Mouse (Mus musculus) megakaryocyte, adult 5-6 weeks (primary cell): ENCODE measurements around the gene Vtcn1. TPM values are rescaled to one million over a fixed set of nuclear protein-coding genes. Genes with fewer than 3 reads are reported as not detected.

ENCODE experiments used
- ATAC-seq: 2 replicates; pipeline ENCODE4 v1.8.0; 2016; ENCODE audit warnings: mild to moderate bottlenecking, inconsistent platforms; ENCODE audit not compliant: poor library complexity, severe bottlenecking
- total RNA-seq, 2 experiments: library from RNA; stranded (forward) in 1 of 2; stranded (reverse) in 1 of 2; fragments of 153-499, 151-499 nt in 1 of 2; fragments of 221-1000, 200-1000 nt in 1 of 2; gene quantifications; 2 replicates each; pipeline versions ENCODE4 v1.2.3 to v1.2.4; 2015 to 2017

Gene Vtcn1
- total RNA-seq, 2 experiments from 2014 or later: not detected

DNA sequence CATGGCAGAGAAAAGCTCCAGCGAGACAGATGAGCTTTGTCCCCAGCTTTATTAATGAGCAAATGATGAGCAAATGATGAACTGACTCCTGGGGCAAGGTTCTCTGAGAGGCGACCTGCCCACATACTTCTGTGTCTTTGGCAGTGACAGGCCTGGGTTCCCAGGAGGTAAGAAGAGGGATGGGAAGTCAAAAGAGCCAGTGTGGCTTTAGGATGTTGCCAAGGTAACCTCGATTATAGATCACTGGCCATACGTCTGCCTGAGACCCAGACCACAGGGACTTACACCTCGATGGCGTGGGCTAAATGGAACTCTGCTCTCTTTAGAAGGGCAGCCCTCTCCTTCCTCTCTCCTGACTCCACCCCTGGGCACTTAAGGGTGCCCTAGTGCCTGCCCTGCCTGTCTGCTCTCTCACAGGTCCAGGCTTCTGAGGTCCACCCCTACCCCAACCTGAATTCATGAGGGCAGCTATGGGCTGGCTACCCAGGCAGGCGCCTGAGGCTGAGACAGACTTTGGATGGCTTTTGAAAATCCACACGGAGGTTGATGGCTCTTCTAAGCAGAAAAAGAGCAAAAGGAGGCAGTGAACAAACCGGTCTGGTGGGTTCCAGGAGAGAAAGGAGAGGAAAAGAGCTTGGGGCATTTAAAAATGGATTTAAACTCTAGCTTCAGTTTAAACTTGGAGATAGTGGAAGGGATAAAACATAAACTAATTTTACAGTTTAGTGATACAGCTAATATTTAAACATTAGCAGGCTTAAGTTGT is 31.0 kb downstream of the Vtcn1 start:
- ATAC-seq: no peak

DNA sequence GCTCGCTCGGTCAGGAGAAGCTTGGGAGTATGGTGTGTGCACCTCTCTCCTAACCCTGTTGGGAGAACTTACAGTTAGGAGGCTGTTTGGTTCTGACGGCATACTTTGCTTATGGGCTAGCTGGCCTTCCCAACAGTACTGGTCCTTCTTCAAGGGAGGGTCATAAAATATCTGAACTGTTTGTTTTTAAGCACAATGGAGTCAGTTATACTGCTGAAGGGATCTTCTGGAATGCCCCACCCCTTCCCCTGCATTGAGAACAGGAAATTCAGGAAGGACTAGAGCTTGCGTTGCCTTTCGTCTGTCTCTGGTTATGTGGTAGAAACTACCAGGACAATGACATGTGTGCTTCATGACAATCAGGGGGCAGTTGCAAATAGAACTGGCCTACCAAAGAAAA is 31.9 kb downstream of the Vtcn1 start:
- ATAC-seq: no peak

DNA sequence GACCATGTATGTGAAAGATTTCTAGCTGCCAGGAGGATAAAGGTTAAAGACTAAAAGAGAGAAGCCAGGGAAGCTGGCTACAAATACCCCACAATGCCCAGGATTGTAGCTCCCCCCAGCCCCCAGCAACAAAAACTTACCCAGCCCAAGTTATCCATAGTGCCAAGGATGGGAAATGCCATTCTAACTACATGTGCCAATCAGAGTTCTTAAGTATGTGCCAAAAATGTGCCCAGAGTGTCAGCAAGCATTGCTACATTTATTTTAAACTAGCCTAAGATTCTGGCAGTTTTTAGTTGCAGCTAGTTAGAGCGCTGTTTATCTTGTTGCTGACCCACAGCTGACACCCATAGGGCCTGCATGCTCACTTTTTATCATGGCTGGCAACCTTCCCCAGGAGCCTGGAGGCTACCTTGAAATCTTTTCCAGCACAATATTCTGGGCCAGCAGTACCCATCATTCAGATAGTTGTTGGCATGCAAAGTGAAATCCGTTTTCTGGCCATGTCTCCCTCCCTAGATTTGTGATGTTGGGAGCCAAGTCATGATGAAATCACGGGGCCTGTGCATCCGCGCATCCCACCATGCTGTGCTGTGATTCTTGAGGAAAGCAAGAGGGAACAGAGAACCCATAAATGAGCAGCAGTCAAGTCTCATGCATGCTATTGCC is 33.2 kb downstream of the Vtcn1 start:
- ATAC-seq: no peak

DNA sequence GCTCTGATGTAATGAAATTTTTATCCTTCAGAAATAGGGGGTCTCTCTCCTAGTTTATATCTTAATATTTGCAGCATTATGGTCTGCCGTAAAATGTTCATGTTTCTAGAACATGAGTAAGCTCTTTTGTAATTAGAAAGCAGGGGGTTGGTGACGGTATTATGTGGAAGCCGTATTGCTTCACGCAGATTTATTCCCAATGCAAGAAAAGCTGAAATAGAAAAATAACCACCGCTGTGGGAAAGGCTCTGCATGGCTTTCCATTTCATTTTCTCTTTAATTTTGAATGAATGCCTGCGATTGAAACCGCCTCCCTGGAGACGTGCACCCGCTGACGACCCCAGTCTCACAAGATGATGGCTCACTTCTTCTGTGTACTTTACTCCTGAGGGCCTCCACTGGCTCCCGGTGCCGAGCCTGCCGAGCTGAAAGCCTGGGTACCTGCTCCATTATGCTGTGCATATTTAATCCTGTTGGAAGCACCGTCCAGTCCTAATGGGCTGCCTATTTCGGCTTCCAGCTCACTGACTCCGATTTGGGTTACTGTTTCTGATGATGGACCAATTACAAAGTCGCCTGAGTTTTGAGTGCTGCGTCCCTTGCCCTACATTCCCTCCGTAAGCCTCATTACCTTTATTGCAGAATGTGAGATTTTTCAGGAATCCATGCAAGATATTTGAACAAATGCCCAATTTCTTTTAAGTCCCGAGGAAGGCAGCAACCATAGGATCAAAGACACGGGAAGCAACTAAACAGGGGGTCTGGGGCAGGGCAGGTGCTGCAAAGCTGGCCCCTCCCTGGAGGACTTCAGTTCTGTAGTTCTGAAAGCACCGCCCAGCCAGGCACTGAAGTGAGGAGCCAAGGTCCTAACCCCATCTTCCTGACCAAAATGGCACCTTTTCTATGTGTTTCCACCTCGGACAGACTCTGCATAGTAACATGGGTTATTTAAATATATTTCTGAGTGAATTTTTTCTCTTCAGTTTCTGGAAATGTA is 36.3 kb downstream of the Vtcn1 start:
- no peak for ATAC-seq

DNA sequence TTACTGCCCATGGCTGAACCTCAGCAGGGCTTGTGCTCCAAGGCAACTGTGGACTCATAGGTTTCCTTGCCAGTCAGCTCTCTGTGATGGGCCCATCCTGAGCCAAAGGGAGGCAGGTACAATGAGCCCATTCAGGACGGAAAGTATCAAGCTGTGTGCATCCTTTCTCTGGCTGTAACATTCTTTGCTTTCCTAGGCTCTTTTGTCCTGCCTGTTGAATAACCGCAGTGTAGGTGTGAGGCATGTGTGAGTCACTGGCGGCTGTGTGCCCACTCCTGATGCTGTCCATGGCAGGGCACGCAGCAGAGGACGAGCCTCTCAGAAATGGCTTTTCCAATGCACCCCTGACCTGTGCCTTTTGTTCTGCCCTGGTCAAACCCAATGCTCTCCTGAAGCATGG is 41.7 kb downstream of the Vtcn1 start:
- ATAC-seq: no peak

DNA sequence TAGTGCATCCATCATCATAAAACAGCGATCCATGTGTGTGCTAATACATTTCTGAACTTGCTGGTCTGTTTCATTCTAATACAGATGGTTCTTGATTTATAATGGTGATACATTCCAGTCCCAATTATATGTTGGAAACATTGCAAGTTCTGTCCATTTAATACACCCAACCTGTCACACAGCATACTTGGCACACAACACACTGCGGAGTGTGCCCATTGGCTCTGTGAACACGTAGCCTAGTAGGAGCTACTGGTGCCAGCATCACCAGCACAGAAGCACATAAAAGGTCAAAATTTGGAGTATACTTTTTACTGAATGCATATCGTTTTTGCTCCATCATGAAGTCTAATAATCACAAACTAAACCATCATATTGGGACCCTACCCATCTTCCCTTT is 51.8 kb downstream of the Vtcn1 start:
- ATAC-seq: no peak

DNA sequence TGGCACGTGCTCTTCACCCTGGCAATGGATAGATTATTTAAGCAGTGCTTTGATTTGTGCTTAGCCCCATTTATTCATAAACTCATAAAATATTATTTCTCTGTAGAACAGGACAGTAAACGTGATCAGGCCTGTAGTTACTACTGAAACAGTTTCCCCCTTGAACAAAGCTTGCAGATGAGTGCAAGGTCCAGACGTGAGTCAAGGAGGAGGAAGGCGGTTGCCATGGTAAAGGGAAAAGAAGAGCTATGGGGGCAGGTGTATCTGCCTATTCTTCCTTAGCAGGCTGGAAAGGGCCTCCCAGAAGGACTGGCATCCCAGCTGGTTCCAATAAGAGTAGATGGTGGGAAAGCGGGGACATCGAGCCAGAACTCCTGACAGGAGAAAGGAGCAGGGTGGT is 56.1 kb downstream of the Vtcn1 start:
- no peak for ATAC-seq

DNA sequence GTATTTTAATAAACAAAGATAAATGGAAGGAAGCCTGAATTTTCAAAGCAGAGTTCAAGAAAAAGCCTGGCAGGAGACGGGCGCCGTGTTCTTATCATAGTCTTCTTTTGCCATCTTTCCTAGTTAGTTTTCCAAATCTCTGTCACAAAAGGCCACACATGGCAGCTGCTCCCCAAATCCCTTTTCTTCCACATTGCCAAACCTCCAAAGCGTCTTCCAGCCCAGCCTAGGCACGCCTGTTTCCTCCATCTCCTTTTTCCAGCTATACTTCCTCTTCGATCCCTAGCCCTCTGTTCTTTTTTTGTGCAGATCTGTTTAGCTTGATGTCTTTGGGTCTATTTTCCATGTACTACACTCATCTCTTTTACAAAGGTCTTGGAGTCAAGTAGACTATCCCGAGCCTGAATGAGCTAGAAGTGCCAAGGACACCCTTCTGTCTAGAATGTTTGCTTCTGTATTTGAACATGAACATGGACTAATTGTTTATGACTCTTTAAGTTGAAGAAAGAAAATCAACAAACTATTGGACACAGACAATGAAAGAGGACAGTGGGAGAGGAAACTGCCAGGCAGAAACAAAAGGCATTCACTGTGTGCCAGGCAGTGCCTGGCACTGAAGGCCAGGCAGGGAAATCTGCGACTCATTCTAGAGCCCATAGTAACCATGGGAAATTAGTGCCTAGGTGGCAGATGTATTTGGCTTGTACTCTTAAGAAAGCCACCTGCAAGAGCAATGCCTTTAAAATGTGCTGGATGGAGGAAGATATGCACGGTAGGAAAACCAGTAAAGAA is 56.8 kb downstream of the Vtcn1 start:
- no peak for ATAC-seq

DNA sequence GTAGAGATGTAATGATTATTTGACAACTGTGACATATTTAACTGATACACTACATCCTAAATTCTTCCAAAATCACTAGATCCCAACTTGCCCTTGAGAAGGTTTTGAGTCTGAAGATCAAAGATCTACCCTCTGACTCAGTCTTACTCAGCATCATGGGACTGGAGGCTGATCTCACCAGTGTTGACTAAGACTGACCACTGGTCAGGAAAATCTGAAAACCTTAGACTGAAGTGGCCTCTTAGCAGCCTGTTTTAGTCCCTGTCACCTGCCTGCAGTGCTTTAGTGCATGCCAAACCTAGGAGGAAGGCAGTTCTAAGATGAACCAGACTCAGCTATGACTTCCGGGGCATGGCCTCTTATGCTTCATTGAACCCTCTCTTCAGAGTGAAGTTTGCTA is 64.0 kb downstream of the Vtcn1 start:
- no peak for ATAC-seq

DNA sequence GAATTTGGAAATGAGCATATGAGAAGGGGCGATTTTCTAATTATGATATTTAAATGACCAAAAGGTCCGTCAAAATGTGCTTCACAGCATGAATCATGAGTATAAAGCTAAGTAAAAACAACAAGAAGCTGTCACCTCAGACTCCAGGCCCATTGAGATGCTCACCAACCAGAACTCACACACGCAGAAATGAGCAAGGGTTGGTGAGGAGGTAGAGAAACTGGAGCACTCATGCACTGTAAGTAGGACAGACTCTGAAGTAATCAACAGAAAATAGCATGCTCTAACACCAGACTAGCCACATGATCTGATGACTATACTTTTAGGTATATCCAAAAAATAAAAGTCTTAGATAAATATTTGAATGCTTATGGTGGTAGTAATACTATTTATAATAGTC is 65.1 kb downstream of the Vtcn1 start:
- ATAC-seq: no peak

DNA sequence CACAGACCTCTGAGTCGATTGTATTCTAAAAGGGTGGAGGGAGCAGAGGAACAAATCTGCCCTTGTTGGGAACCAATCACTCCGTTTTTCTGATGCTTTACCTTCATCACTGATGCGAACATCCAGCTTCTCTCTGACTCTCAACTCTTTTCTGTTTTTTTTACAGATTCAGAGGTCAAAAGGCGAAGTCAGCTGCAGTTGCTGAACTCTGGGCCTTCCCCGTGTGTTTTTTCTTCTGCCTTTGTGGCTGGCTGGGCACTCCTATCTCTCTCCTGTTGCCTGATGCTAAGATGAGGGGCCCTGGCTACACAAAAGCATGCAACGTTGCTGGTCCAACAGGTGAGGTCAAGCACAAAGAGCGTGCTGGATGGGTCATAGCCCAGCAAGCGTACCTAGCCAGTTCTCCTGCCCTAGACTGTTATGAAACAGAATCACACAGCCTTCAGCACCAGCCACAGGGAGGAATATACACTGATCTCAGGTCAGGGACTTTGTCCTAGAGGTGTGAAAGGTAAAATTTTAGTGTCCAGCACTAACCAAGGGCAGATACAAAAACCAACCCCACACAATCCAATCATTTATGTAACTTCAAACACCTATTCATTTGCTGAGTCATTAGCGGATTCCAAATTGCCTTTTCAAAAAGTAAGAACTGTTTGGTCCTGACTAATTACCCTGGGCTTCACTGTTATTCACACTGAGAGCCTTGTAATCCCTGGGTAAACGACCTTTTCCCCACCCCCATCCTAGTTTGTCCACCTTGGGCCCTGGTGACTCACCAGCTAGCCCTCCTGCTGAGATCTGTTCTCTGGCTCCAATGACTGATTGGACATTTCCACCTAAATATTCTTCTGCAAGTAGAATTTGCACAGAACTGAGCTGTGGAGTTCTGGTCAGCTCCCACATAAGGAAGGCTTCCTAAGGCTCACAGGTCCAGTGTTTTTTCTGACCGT is 67.4 kb downstream of the Vtcn1 start:
- ATAC-seq: no peak

DNA sequence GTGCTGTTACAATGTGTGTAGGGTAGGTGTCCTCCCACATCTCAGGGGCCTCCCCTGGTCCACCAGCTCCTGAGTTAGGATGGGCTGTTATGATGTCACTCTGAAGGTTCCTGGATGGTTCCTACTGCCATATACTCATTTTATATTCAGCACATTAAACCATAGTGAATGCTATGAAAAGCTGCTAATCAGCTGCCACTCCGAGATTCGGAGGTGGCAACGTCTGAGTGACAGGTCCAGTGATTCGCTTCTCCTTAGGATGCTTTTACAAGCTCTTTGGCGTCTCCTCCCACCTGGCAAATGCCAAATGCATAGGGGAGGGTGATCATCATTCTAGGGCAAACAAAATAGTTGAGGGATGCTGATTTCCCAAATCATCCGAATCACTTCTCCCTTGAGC is 70.2 kb downstream of the Vtcn1 start:
- no peak for ATAC-seq

DNA sequence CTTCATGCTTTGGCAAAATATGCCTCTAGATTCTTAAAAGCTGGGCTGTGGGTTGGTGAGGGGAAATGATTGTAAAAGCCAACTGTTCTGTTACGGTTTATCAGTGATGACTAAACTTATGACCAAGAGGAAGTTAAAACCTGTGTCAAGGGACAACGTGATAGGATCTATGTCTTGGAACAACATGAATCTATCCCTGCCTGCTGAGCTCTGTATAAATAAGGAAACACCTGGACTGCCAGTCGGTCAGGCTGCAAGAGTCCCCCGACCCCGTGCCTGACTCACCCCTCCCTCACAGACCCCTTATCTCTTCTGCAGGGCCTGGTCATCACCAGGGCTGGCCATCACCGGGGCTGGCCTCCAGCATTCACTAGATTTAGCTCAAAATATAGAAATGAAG is 80.9 kb downstream of the Vtcn1 start:
- peak; percentile 49 for ATAC-seq

DNA sequence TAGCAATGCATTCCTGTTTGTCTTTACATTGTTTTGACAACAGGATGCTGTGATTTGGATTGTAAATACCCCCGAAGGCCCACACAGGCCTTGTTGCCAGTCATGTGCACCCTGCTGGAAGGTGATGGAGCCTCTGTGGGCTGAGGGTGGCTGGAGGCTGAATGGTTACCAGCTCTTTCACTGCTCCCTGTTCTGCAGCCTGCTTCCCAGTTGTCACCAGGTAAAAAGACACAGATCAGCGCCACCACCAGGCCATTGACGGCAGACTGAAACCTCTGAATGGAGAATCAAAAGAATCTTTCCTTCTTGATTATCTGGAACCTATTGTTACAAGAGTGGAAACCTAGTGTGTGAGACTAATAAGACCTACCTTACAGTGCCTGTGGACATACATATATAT is 81.7 kb downstream of the Vtcn1 start:
- ATAC-seq: no peak

DNA sequence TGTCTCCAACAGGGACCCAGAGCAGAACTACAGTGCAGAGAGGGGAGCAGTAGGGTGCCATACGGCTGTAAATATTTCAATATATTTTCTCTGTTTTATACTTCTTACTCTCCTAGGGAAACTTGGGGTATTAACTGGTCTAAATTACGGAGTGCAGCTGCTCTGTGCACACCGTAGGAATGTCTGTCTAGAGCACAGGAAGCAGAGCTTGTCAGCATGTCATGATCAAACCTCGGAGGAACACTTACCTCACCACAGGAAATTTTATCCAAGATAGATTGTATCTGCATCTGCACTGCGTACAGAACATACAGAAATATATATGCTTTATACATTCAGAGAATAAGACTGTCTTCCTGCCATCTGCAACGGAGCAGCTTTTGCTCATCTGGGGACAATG is 83.3 kb downstream of the Vtcn1 start:
- 0 out of 2 replicates have a peak, but pooled peaks have one; percentile 20 for ATAC-seq

DNA sequence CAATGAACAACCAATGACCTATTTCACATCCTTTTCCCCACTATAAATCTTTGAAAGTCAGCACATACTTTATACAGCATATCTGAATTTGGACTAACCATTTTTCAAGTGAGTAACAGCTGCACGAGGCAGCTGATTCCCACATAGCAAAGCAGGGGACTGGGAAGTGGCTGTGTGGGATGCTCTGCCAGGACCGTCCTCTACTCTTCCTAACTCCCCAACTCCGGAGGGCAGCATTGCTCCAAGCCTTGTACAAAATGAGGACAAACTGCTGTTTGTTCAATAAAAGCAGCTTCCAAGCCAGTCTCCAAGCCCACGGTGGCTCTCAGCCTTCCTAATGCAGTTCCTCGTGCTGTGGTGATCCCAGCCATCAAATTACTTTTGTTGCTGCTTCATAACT is 85.4 kb downstream of the Vtcn1 start:
- no peak for ATAC-seq

DNA sequence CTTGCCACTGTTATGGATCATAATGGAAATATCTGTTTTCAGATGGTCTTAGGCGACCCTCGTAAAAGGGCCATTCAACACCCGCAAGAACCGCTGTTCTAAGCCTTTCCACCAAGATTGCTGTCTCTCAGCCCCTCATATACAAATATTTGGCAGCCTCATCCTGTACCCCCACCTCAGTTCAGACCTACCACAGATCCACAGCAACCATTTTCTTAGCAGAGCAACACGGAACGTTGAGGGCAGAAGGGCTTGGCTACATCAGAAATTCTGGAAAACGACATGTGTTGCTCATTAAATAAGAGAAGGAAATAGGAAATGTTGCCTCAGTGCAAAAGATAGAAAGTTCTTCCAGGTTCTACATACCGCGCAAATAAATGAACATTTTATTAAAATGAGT is 85.8 kb downstream of the Vtcn1 start:
- no peak for ATAC-seq

DNA sequence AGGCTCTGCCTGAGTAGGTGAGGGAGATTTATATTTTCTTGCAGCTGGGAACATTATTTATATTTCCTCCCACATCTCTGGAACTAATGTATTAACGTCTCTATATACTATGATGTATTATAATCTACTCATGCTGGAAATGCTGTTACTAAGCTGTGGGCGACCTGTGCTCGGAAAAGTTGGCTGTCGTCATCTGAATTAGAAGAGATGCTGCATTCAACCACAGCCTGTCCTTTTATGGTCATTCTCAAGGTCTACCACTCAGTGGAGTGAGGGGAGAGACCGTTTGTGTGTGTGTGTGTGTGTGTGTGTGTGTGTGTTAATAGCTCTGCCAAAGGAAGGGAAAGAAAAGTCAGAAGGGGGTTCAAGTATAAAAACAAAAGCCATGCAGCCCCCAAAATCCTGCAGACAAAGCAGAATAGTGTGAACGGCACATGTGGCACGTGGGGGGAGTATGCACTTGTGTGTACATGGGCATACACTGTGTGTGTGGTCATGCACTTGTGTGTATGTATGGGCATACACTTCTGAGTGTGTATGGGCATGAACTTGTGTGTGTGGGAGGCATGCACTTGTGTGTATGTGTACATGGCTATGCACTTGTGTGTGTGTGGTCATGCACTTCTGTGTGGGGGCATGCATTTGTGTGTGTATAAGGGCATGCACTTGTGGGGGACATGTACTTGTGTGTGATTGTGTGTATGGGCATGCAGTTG is 86.4 kb downstream of the Vtcn1 start:
- no peak for ATAC-seq

DNA sequence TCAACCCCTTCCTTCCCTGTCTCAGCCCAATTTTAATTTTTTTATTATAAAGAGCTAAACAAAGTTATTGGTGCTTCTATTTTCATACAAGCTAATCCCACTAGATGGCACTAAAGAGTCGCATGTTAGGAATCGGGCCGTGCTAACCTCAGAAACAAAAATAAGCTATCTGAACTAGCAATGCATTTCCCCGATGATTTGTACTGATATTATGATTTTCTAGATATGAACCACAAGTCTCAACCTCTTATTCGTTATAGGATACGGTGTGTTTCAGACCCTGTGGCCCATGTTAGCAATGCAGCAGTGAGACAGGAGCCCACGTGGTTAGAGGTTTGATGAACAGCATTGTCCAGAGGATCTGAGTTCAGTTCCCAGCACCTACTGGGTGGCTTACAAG is 91.6 kb downstream of the Vtcn1 start:
- ATAC-seq: peak; percentile 75
